Mouse (Mus musculus): Measurements from ENCODE around the gene Ppp2r3a.
A peak's percentile ranks its signal among the peaks of the same experiment; 100 is the strongest.

Gene Ppp2r3a

DNA sequence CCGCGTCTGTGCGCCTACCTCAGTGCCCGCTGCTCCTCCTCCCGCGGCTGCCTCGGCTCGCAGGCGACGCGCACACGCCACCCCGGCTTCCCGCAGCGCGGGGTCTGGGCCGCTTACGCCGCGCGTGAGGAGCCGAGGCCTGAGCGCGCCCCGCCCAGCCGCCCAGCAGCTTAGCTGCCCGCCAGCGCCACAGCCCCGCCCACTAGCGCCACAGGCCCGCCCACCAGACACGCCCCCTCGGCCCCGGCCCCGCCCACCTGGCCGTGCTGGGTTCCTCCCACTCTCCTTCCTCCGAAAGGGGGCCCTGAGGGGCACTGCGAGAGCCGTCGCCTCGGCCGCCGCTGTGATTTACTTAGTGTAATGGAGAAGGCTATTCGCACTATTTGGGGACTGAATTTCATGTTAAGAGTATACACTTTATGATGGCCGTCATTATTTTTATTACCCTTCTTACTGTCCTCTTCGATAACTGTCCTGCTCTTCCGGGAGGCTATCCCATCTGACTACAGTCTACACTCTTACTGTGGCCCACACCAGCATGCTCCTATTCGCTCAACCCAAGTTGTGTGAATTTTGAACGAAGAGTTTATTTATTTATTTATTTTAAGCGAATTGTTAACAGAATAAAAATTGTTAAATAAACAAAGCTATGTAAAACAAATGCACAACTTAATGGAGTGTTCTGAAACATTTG is at the start of gene Ppp2r3a:
Gene Ppp2r3a (minus strand): TSS at position 152 of the 694 bp plus-strand sequence.
- peak; percentile 86 for DNase-seq (ENCODE audit: low spot score)

DNA sequence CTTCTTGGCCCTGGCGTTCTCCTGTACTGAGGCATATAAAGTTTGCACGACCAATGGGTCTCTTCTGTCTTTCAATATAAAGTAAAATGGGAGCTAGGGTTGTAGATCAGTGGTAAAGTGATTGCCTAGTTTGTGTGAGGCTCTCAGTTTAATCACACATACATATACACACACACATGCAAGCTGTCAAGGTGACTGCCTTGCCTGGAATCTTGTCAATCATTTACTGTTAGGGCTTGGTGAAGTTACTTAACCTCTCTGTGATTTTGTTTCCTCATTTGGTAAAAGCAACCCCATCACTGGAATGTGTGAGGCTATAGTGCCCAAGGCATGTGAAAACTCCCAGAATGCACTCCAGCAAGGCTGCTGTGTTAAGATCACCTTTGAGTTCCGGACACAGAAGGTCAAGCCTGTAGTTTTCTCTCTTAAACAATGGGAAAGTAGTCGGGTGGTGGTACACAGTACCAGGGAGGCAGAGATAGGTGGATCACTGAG is 48.9 kb upstream of the Ppp2r3a start:
- DNase-seq (ENCODE audit: low spot score) = no peak

DNA sequence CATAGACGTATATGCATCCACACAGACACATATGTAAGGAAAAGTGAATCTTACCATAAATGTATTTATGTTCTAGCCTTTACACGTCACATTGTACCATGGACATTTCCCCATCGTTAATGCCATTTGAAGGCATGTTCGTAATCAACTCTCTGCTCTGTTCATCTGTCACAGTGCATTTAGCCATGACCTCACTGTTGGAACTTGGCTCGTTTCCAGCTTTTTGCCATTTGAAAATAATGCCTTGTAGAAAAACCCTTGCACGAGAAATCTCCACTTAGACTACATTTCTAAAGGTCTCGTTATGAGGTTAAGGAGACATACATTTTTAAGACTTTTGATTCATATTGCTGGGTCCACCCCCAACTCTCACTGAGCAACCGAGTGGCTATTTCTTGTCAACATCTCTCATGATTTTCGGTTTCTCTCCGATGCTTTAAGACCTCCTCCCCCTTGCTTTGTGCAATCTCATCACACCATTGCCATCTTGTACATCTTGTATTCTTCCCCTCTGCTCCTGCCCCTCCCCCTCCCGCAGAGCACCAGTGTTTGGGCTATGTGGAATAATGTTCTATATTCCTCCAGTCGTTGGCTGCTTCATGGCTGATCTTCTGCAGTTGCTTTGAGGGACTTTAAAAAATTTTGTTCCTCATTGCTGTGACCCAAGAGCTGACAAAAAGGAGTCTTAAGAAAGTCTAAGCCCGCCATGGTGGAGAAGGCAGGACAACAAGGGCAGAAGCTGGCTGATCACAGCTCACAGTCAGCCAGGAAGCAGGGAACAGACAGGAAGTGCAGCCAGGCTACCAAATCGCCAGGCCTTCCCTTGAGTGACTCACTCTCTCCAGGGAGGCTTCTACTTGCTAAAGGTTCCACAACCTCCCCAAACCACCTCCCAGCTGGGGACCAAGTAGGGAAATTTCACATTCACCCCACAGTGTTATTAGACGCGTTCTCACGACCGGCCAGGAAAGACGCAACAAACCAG is 40.4 kb upstream of the Ppp2r3a start:
- no peak for DNase-seq (ENCODE audit: low spot score)

DNA sequence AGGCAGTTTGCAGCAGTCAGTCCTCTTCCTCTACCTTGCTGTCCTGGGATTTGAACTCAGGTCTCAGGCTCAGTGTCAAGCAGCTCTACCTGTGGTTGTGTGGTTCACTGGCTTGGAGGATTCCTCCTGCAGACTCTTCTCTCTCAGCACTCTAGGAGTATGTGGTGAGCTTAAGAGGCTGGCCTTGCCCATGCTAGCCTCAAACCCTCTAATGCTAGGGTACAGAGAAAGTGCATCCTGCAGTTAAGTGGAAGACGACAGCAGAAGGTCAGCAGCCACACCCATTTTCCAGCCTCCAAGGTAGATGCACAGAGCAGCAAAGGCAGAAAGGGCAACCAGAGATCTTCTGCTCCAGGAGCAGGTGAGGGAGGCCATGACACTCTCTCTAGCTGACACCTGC is 39.3 kb upstream of the Ppp2r3a start:
- DNase-seq (ENCODE audit: low spot score) = no peak

DNA sequence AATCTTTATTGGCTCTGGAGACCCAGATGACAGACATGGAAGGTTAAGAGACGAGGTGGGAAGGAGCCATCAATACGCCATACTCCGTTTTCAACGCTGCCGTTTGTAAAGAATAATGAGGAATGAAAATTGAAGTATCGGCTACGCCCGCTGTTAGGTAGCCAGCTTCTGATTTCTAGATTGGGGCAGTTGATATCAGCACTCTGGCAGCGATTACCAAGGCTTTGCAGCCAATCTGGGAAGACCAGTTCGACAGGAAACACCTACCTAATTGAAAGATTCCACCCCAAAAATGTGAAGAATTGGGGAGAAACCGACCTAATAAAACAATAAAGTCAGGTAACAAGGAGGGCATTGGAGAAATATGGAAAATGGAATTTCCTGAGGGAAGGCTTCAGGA is 38.2 kb upstream of the Ppp2r3a start:
- no peak for DNase-seq (ENCODE audit: low spot score)

DNA sequence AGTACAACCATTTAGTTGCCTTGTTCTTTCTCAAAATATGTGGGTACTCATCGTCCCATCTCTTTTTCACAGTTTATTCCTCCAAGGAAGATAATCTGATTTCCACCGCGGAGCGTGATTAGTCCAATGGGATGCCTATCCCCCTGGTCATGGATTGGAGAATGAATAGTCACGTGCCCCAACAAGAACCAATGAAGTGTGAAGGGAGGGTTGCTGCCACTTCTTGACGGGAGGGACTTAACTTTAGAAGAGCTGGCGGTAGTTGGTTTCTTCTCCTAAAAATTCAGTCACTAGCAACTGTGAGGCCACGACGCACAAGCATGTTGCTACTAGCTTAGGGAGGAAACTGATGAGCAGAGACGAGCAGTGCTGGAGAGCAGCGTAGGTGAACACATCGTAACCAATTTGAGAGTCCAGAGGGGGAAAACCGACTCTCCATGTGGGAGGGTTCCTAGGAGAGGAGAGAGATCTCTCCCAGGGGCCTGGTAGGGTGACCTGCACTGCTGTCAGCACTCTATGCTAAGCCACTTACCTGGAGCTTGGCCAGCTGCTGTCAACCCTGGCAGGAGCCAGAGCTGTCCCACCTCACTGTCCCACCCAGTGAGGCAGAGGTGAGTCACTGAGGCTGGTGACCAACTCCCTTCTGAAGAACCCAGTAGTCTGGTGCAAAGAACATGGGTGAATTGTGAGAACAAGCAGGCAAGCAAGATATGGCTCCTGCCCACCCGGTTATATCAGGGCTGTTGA is 37.5 kb upstream of the Ppp2r3a start:
- no peak for DNase-seq (ENCODE audit: low spot score)

DNA sequence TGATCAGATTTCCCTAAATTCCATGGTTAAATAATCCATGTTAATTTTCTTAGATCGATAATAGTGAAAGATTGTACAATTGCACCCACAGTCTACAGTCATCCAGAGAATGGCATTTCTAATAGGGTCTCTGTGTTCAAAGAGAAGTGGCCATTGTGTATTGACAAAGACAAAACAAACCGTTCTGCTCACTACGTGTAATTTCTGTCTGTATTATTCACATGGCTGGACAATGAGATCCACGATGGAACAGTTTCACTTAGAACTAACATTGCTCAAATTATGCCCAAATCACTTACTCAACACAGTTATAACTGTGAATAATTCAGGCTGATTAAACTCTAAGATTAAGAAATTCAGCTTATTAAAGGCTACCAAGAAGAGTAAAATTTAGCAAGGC is 35.2 kb upstream of the Ppp2r3a start:
- DNase-seq (ENCODE audit: low spot score) = no peak

DNA sequence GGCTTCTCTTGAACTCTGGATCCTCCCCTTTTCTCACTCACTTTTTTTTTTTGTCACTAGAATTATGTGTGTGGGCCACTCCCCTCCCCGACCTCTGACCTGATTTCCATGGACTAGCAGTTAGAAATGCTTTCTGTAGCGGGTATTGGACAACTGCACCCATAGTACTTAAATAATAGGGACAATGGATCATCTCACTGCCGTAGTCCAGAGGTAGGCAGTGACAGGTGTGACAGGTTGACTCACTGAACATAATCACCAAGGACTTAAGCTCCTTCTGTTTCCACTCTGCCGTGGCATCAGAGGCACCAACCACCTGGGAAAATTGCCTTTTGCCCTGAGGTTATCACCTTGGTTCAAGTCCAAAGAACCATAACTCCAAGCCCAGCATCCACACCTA is 32.5 kb upstream of the Ppp2r3a start:
- no peak for DNase-seq (ENCODE audit: low spot score)

DNA sequence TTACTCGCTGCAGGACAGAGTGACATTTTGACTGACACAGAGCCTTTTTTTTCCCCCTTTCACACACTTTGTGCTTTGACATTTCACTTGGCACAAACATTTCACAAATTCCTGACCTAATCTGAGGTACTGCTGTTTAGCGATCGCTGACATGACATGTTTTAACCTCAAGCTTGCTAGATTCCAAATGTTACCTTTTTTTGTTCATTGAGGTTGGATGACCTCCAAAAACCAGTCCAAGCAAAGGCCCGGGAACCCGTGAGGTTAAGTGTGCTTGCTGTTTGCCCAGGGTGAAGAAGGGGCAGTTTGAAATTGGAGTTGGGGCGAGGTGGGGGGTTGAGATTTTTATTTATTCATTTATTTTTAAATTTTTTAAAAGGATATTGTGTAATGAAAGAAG is 31.1 kb upstream of the Ppp2r3a start:
- no peak for DNase-seq (ENCODE audit: low spot score)

DNA sequence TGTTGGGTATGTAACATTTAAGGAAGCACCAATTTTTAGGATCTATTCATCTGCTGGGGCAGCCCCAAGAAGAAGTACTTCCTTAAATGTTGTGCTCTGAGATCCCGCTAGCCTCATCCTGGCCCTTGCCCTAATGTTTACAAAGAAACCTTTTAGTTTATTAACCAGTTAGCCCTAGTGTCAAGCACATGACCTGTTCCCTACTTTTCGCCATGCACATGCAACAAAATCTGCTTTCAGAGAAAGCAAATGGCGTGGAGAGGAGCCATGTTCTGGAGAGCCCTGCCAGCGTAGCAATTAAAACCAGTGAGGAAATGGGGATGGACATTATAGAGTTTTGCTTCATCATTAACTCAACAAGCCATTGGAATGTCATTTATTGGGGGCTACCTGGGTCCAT is 30.3 kb upstream of the Ppp2r3a start:
- DNase-seq (ENCODE audit: low spot score) = no peak

DNA sequence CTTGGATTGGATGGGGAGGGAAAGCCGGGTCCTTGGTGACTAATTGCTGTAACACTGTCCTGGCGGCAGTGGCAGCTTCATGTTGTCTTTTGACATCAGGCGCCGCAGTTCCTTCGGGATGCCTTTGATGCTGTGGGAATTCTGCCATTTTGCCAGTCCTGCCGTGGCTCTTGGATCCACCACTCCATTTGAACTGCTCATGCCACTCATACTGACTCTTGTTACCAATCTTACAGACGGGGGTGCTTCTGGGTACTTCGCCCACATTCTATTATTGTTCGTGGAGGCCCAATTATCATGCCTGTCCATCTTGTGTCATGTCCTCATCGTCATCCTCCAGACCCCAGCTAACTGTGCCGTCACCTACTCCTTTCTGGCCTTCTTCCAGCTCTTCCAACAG is 29.7 kb upstream of the Ppp2r3a start:
- DNase-seq (ENCODE audit: low spot score) = no peak

DNA sequence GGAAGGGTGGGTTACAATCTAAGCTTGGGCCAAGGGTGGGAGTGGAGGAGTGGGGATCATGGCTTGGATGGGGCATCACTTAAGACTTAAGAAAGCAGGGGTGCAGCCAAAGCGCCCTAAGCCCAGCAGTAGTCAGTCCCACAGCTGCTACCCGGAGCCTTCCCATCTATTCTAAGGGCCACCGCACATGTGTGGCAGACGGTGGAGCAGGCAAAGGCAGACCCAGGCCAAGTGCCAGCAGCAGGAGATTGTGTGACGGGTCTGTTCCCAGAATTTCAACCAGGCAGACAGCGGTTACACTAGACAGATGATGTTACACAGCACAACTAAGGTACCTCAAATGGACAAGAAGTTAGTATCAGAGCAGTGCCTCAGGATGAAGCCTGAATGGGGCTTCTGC is 29.3 kb upstream of the Ppp2r3a start:
- no peak for DNase-seq (ENCODE audit: low spot score)

DNA sequence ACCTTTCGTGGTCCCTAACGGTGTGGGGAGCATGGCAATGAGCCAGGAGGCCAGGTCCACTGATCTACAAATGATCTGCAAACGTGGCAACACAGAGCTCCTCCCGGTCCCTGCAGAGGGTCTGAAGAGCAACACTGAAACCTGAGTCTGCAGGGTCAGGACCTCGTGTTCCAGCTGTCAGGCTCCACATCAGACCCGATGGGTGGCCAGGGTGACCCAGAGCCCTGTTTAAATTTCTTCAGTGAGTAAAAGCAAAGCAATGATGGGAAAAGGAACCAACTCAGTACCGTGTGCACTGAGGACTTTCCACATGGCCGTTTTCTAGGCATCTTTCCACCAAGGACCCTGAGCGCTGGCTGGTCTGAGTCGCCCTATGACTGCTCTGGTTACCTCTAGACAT is 28.6 kb upstream of the Ppp2r3a start:
- no peak for DNase-seq (ENCODE audit: low spot score)

DNA sequence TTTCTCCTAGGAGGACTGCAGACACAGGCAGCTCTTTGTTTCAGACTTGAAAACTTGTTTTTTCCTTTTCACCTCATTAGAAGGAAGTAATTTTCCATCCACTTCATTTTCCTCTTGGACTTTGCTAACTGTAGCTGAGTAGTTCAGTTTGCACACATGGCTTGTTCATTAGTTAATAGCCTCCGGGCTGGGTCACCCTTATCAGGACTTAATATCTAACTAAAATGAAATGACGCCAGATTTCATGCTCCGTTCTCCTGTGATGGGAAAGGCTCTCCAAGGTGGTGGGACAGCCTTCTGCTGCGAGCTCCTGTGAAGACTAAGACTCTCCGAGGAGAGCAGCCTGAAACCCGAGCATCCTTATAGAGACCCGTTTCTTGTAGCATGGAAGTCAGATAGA is 21.1 kb upstream of the Ppp2r3a start:
- DNase-seq (ENCODE audit: low spot score) = no peak

DNA sequence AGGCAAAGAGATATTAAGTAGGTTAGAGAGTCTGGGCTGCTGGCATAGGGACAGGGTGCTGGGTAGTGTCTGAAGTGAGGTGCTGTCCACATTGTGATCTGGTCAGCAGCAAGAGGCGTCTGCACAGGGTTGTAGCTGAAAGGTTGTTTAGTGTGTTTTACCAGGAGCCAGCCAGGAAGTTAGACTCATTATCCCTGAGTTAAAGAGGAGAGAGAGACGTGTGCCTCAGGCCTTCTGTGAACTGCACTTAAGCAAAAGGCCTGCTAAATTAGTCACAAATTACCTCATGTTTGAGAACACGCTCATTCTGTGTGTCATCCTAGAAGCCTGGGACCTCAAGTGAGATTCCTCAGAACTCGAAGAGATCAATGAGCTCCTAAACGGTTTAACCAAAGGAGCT is 18.4 kb upstream of the Ppp2r3a start:
- no peak for DNase-seq (ENCODE audit: low spot score)

DNA sequence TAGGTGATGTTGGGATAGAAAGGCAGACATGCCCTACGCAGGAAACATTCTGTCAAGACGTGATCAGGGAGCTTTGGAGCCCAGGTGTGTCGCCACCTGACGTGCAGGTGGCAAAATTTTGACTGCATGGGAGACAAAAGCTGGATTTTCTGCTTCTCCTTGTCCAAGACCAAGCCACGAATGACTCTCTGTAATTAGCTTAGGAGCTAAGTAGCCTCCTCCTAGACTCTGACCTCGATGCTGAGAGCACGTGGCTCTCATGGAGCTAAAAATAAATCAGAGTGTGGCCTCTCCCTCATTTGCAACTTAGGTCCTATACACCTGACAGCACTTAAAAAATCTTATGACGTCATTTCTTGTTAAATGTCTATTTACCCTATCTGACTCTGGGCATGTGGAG is 14.4 kb upstream of the Ppp2r3a start:
- no peak for DNase-seq (ENCODE audit: low spot score)

DNA sequence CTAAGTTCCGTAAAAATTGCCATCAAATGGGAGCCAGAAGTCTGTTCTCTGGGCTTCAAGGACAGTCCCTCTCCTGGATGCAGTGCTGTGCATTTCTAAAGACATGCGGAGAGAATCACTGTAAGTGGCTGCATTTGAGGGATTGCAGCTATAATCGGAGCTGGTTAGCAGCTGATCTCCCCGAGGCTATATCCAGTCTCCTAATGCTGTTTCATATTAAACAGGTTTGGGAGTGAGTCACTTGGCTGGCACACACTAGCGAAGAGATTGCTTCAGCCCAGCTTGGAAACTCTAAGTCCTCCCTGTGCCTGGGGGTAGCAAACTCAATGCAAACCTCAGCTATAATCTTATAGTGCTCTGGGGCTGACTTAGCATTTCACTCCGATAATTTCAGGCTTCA is 14.0 kb upstream of the Ppp2r3a start:
- DNase-seq (ENCODE audit: low spot score) = no peak

DNA sequence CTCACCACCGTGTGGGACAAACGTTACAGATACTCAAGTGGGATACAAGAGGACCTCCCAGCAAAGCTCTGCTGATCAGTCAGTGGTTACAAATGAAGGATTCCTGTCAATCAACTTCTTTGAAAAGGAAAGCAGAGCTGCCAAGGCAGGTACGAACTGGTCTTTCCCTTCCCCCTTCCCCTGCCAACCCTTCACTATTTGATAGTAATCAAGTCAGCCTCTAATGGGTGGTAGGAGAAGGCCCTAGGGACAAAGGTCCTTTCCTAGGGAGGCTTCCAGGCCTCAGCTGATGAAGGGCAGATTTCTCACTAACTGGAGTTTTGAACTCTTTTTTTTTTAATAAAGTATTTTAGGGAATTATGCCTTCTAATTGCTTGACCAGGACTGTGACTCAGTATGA is 11.2 kb upstream of the Ppp2r3a start:
- no peak for DNase-seq (ENCODE audit: low spot score)

DNA sequence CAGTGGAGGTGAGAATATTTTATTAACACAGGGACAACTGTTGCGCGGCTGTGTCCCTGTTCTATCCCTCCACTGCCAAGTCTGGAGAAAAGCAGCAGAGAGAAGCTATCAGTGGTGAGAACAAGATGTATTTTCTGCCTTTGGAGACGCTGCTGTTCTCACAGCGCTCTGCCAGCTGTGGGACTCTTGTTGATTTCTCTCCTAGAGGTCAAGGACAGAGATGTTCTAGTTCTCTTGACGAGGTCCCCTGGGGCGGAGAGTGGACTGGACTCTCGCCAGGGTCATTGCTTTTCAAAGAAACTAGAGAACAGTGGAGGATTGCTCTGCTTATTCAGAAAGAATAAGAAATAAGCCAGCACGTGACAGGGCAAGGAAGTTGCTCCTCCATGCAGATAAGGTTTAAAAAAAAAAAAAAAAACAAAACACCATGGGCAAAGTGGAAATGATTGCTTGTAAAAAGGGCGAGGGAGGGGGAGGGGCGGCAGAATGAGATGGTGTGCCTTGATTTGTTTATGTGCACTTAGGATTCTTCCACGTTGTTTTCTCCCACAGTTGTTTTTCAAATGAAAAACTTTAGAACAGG is 10.5 kb upstream of the Ppp2r3a start:
- DNase-seq (ENCODE audit: low spot score) = no peak

DNA sequence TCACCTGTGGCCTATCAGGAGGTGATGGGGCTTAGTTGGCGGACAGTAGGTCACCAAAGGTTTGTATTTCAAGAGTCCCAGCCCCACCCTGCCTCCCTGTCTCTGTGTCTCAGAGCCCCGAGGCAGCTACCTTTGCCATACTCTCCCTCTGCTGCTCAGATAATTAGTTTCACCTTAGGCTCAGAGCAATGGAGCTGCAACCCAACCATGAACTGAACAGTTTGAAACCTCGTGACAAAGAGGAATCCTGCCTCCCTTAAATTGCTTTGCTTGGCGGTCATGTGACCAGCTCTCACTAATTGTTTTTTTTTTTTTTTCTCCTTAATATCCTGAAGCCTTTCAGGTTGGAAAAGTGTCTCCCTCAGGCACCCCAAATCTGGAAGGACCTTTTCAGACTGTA is 9.8 kb upstream of the Ppp2r3a start:
- DNase-seq (ENCODE audit: low spot score) = no peak

DNA sequence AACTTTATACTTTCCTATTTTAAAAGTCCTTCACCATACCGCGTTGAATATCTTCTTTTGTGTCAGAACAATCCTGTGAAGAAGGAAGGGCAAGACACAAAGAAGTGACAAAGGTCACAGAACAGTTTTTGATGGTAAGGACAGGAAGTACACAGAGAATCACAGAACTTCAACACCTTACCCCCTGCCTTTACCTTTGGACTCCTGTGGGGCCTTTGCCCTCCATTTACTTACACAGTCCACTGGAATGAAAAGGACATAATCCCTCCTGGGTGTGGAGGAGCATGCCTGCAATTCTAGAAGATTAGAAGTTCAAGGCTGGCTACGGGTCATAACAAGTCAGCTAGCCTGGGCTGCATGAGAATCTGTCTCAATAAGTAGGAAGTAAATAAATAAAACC is 1.5 kb upstream of the Ppp2r3a start:
- no peak for DNase-seq (ENCODE audit: low spot score)

DNA sequence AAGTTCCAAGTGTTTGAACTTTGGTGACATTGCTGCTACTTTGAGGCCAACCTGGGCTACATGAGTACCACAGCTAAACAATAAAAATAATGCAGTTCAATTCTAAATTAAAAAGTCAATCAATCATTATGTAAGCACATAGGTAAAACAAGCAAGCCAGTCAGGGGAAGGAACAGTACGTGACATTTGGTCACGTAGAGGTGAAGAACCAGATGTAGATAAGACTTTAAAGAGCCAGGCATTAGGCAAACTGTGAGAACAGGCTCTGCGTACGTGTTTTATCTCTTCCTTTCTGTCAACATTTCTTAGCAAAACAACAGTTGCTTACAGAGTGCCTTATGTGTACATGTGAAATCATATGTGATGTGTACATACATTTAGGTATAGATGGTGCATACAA is 946 bp upstream of the Ppp2r3a start:
- DNase-seq (ENCODE audit: low spot score) = no peak
